Mouse (Mus musculus): Measurements from ENCODE around the gene Tubgcp6. TPM values are rescaled to one million over a fixed set of nuclear protein-coding genes. Genes with fewer than 3 reads are reported as not detected.
A peak's percentile ranks its signal among the peaks of the same experiment; 100 is the strongest.

The Tubgcp6 gene
- polyA plus RNA-seq, 1 experiment = 25.5 TPM

- WGBS = 52% methylated on average over 9 of the region's 9 CpGs
- DNase-seq (ENCODE audit: low read depth, low spot score) = no peak
These were observed 12.8 kb downstream of the Tubgcp6 start for GRCm38 (mm10) chr15:89110147-89110546.

DNA sequence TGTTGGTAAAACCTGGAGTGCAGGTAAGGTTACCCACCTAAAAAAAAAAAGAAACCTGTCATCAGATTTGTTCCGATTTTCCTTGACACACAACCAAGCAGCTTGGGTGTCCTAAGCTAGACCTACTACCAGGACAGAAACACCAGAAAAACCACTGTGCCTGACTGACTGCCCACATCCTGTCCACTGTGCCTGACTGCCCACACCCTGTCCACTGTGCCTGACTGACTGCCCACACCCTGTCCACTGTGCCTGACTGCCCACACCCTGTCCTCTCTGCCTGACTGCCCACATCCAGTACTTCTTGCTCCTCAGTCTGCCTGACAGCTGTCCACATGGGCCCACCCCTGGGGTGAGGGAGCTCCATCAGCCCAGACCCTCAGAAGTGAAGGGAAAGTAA is 15.9 kb downstream of the Tubgcp6 start:
- WGBS = 95% methylated on average over 1 of the region's 1 CpGs
- DNase-seq (ENCODE audit: low read depth, low spot score) = no peak

- no peak for DNase-seq (ENCODE audit: low read depth, low spot score)
- 89% methylated on average over 13 of the region's 13 CpGs for WGBS
These were observed 16.8 kb downstream of the Tubgcp6 start for GRCm38 (mm10) chr15:89106073-89106472.

GRCm38 (mm10) chr15:89104425-89104824 is 18.5 kb downstream of the Tubgcp6 start:
- DNase-seq (ENCODE audit: low read depth, low spot score) = no peak
- WGBS = 97% methylated on average over 8 of the region's 8 CpGs

DNA sequence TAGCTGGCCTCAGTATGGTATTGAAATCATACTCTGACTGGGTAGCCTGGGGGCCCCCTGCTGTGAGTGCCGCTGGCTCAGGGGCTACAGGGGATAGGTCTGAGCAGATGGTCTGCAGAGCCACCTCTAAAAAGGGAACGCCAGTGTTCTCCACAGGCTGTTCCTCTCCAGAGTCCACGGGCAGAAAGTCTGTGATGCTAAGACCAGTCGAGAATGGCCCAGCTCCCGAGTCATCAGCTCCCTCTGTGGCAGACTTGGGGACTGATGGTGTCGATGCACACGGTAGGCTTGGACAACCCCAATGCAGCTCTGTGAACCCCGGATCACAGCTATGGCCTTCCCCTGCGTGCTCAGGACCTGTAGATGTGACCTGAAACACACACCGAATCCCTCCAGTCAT is 19.0 kb downstream of the Tubgcp6 start:
- 88% methylated on average over 10 of the region's 10 CpGs for WGBS

GRCm38 (mm10) chr15:89102646-89103045 is 20.3 kb downstream of the Tubgcp6 start:
- no peak for DNase-seq (ENCODE audit: low read depth, low spot score)
- 76% methylated on average over 5 of the region's 5 CpGs for WGBS

More for the DNA sequence above, 19.0 kb downstream of the Tubgcp6 start:
- no peak for DNase-seq (ENCODE audit: low read depth, low spot score)

- WGBS = 82% methylated on average over 12 of the region's 12 CpGs
- DNase-seq (ENCODE audit: low read depth, low spot score) = no peak
These were observed 22.1 kb downstream of the Tubgcp6 start for GRCm38 (mm10) chr15:89100823-89101222.

GRCm38 (mm10) chr15:89098616-89099015 is 24.3 kb downstream of the Tubgcp6 start:
- DNase-seq (ENCODE audit: low read depth, low spot score) = no peak
- 94% methylated on average over 7 of the region's 7 CpGs for WGBS

DNA sequence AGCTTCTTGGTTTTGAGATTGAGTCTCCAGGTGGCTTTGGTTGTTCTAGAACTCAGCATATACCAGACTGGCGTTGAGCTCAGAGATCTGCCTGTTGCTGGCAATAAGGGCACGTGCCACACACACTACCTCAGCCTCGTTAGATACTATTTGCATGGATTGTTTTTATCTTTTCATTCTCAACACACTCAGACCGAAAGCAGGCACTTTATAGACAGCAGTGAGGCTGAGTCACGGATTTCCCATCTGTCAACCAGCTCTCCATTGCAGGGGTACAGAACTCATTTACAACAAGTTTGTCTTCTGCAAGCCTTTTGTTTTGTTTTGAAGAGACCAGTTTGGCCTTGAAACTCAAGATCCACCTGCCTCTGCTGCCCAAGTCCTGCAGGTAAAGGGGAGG is 25.5 kb downstream of the Tubgcp6 start:
- DNase-seq (ENCODE audit: low read depth, low spot score) = no peak
- 87% methylated on average over 5 of the region's 5 CpGs for WGBS

- WGBS = 84% methylated on average over 5 of the region's 5 CpGs
- DNase-seq (ENCODE audit: low read depth, low spot score) = no peak
These were observed 30.7 kb downstream of the Tubgcp6 start for GRCm38 (mm10) chr15:89092181-89092580.

DNA sequence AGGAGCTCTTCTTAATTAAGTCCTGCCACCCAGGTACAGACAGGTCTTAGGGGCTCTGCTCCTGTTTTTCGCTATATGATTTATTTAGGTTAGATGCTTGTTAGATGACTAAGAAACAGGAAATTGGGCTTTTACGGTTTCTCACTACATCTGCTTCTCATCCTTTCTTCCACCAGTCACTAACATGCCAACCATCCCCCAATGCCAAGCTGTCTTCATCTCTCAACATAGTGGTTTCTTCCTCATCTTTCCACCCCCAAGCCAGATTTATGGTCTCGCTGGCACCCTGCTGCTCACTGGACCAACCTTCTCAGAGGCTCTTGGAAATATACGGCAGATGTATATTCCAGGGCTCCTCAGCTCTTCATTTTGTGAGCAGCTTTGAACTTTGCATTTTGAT is 32.2 kb downstream of the Tubgcp6 start:
- DNase-seq (ENCODE audit: low read depth, low spot score) = no peak
- 68% methylated on average over 4 of the region's 4 CpGs for WGBS

- under 1% methylated on average over 68 of the region's 68 CpGs for WGBS
- peak; percentile 44 for DNase-seq (ENCODE audit: low read depth, low spot score)
These were observed 33.5 kb downstream of the Tubgcp6 start for GRCm38 (mm10) chr15:89089248-89090051.

DNA sequence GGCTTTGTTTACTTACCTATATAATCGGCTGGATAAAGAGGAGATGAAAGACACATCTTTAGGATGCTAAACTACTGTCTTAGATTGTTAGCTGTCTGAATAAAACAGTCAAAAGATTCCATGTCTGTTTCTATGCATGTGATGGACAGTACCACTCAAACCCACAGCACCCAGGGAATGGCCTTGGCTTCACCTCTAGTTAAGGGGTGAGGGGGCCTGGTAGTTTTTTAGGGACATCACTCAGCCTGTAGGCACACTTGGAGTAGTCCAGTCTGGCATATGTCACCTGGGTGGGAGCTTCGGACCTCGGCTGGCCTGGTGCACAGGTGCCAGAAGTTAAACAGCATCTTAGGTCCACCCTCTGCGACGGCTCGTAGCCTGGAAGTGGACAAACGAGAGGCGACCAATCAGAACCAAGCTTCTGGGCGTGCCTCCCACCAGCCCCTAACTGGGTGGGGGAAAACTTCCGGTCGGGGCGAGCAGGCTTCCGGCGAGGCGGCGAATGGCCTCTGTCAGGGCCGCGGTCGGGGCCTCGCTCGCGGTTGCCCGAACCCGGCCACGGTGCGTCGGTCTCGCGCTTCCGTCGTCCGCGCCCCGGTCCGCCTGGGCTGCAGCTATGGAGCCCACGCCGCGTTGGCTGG is 34.2 kb downstream of the Tubgcp6 start, which contains the start of gene Selenoo:
Gene Selenoo, plus strand, starts transcription at position 478 of the 641 bp plus-strand sequence.
- DNase-seq (ENCODE audit: low read depth, low spot score) = peak; percentile 80
- under 1% methylated on average over 38 of the region's 38 CpGs for WGBS

DNA sequence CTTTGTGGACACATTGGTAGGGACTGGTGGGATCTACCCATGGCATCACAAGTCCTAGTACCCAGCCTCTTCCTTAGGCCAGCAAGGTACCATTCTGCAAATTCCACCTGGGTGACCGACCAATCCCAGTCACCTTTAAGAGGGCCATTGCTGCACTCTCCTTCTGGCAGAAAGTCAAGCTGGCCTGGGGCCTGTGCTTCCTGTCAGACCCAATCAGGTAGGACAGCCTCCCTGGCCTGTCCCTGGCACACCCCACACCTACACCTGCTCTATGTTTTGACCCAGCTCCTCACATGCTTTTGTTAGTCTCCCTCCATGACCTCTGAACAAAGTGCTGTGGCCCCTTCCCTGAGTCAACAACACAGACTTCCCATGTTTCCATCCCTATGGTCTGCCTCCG is 38.1 kb downstream of the Tubgcp6 start:
- no peak for DNase-seq (ENCODE audit: low read depth, low spot score)
- 67% methylated on average over 2 of the region's 2 CpGs for WGBS

DNA sequence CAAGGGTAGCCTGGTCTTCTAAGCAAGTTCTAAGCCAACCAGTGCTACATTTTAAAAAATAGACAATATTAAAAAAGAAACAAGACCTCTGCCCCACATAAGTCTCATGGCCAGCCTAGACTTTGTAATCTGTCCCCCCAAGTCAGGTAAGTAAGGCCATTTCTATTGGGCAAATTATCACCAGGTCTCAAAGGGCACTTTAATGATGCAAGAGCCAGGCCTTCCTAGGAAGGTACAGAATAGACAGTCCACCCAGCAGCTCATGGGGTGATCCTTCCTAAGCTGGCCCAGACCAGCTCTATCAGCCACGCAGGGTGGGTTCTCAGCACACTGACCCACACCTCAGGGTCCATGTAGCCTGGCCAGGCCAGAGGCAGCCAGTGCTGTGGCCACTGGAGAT is 39.0 kb downstream of the Tubgcp6 start:
- 100% methylated on average over 1 of the region's 1 CpGs for WGBS

DNA sequence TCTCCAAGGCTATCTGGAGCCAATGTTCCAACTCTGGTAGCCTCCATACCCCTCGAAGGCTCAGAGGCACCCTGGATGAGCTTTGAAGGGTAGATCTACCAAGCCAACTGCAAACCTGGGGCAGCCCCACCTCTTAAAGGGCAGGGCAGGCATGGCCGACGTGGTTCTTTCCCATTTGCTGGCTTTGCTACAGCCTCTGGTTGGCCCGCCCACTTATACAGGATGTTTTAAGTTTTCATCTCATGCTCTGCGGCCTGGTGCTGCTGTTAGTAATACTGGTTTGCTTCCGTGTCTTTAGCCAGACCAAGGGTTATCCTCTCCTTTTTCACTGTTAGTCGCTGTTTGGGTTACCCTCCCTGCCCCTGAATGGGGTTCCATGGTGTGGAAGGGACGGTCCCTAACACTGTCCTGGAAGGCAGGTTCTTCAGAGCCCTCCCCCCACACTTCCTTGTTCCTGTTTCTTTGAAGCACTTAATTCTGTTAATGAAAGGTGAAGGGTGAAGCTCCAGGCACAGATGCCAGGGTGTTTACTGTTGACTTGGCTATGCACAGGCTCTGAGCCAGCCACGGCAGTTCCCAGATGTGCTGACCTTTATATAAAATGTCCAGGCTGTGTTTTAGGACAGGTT is 44.6 kb downstream of the Tubgcp6 start:
- DNase-seq (ENCODE audit: low read depth, low spot score) = peak; percentile 58
- 13% methylated on average over 9 of the region's 9 CpGs for WGBS

More for the DNA sequence above, 39.0 kb downstream of the Tubgcp6 start:
- DNase-seq (ENCODE audit: low read depth, low spot score) = no peak

DNA sequence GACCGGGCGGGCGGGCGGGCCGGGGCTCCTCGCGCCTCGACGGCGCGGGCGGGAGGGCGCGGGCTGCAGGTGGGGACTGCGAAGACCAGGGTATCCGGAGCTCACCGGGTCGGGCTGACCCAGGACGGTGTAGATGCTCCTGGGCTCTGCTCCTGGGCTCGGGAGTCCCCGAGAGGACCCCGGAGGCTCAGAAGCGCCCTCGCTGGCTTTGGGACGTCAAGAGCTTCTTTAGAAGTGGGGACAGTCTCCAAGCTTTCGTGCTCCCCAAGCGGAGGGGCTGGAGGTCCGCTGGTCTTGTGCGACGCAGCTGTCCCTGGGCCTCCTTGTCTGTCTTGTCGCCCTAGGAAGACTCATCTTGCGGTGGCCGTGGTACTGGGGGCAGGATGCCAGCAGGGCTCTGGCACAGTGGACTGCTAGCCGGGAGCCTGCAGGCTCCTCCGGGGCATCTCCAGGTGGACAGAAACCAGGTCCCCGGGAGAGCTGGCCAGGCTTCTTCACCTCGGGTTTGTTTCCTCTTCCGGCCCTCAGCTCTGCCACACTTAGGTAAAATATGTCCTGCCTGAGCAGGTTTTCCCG is 46.7 kb downstream of the Tubgcp6 start:
- no peak for DNase-seq (ENCODE audit: low read depth, low spot score)
- WGBS = under 1% methylated on average over 38 of the region's 39 CpGs

DNA sequence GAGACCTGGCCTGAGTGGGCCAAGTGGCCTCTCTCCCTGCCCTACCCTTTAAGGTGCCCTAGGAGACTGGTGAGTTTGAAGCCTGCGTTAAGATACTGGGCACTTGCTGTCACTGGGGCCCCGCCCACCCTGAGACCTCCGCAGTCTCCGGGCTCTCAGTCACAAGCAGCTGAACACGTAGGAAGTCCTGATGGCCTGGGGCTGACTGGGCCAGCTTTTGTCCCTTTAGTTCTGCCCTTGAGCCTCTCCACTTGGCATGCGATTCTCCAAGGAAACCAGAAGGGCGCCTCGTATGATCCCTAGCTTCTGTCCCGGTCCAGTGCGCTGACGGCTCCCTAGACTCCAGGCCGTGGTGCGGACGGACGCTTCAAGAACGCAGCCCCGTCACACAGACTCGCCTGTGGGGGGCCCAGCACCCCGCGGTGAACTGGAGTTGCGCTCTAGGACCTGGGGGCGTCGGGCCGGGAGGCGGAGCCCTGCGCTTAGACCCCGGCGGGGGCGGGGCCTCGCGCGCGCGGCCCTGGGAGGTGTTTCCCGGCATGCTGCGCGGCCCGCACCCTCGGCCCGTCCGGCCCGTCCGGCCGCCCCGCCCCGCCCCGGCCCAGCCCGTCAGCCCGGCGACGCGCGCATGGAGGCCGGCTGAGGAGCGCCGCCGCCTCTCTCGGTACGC is 47.3 kb downstream of the Tubgcp6 start:
- WGBS = 1% methylated on average over 59 of the region's 59 CpGs
- DNase-seq (ENCODE audit: low read depth, low spot score) = no peak

- WGBS = 24% methylated on average over 11 of the region's 11 CpGs
These were observed 48.1 kb downstream of the Tubgcp6 start, which contains the start of gene Trabd for GRCm38 (mm10) chr15:89074613-89075477. TSS of gene Trabd (plus strand) at chr15:89075124.

More at GRCm38 (mm10) chr15:89074613-89075477, 48.1 kb downstream of the Tubgcp6 start, which contains the start of gene Trabd:
- DNase-seq (ENCODE audit: low read depth, low spot score) = no peak
